Mouse (Mus musculus) kidney, adult 2 months (tissue): ENCODE results near the gene Mapk8ip1.

Experiments used
- CTCF ChIP-seq: fragments of 200-500 bp; conservative IDR thresholded peaks from 2 replicates; pipeline ENCODE4 v1.5.1; 2011; ENCODE audit warnings: low read depth, mild to moderate bottlenecking, control low read depth, low read length, moderate library complexity, mixed read lengths; ENCODE audit not compliant: insufficient read depth, insufficient read length
- POLR2A ChIP-seq: fragments of 200-500 bp; IDR thresholded peaks from one replicate; pipeline ENCODE4 v1.6.1; 2011; ENCODE audit warnings: low read depth, low read length, control low read depth

GRCm38 (mm10) chr2:92388081-92388517 lies 13.0 kb downstream of the Mapk8ip1 start:
- TF ChIP-seq POLR2A (no peak), CTCF (no peak)
